Mouse (Mus musculus): ENCODE measurements at regions not wholly inside any gene's neighbourhood (a gene's known extent, or its start where the extent isn't known, plus 50 kb on each side); places are given as distances from the start of the nearest gene placed in this dataset.

DNA sequence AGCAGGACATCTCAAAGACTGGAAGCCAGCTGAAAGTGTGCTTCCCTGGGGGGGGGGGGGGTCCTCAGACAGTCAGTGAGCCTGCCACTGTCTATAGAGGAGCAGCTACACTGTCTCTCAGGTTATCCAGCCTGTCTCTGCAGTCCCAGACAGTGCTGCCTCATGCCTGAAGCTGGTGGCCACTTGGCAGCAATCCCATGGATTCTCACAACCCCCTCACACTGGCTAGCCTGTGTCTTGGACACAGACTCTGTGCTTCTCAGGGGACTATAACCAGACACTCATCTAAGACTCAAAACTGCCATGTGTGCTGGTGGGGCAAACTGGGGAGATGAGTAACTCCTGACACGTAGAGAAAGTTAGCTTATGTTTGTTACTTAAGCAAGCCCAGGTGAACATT lies 95.1 kb upstream of the Sesn3 start:
- no peak for DNase-seq

DNA sequence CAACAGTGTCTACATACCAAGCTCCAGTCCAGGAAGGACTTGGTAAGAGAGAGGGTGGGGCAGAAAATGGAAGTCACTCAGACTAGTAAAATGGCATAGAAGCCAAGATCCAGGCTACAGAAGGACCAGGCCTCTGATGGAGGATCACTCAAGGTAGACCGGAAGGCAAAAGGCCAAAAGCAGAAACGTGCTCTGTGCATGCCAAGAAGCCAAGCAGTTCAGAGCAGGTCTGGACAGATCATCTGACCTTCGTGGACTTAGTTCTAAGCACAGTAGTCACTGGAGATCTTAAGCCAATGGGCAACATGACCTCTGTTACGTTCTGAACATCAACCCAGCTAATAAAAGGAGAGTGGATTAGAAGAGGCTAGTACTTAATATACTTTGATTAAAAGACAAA lies 90.6 kb upstream of the Sesn3 start:
- no peak for DNase-seq

DNA sequence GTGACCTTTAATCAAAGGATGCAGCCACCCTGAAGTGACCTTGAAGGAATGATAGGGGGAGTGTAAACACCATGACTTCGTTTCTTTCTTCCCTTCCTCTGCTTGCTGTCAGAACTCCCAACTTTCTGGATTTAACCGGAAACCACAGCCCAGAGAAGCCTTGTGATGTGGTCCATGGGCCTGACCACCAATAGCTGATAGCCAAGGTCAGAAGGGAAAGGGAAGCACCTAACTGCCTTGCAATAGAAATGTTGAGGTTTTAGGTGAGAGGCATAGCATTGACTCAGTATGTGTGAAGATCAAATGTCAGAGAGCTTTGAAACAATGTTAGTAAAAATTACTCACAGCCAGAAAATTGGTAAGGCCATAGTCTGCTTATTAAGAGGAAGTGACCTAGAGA lies 89.2 kb upstream of the Sesn3 start:
- no peak for DNase-seq

DNA sequence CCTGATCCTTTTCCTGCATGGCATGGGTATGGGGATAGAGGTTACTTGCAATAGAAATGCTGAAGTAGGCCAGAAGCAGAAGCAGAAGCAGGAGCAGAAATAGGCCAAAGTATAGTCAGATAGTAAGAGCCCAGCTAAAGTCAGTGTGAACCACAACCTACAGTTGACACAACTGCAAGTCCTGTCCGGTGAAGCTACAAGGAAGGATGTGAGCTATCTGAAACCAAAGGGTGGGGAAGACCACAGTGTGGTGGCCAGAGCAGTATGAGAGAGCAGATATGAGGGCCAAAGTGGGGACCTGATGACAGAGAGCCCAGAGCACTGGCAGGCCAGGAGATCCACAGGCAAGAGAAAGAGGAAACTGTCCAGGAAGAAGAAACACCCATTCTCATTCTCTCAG lies 87.1 kb upstream of the Sesn3 start:
- no peak for DNase-seq

DNA sequence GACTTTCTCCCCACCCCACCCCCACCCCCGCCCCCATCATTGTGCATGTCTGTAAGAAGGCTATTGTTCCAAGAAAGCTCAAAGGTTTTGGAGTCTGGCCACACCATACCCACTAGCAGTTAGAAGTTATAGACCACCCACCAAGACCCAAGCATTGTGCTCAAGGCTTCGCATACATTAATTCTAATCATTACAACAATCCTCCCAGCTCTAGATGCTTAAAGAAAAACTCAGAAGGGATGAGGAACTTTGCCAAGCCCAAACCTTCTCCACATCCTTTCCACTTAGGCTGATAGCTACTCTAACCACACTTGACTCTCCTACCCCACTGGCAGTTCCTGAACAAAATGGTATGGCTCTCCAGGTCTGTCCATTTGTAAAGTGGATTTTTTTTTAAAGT lies 86.4 kb upstream of the Sesn3 start:
- DNase-seq: no peak

DNA sequence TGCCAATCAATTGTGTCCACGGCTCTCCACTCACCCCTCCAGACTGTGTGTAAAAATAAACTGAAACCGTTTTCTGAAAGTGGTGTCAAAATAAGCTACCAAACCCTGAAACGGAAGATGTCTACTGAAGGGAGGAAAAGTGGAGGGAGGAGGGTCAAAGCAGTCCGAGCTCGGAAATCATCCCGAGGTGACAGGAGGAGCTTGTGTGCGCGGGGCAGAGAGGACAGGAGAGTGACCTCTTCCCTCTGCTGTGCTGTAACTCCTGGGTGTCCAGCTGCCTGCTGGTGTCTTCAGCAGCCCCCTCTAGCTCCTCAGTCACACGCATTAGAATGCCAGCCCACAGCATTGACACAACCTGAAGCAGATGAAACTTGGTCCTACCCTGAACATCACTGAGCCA lies 84.2 kb upstream of the Sesn3 start:
- DNase-seq: no peak

DNA sequence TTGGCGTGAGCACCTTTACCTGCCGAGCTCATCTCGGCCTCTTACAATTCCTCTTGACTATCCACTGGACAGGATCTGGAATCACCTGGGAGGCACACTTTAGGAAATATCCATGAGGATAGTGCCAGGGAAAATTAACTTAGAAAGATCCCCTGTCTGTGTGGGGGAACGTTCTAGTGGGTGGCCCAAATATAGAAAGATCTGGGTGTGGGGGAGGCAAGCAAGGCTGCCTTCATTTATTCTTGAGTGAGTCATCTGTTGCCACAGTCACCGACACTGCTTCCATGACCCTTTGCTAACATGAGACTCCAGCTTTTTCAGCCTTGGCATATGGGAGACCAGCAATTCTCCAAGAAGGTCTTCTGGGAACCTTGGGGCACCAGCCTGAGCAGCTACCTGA lies 80.1 kb upstream of the Sesn3 start:
- DNase-seq: no peak

DNA sequence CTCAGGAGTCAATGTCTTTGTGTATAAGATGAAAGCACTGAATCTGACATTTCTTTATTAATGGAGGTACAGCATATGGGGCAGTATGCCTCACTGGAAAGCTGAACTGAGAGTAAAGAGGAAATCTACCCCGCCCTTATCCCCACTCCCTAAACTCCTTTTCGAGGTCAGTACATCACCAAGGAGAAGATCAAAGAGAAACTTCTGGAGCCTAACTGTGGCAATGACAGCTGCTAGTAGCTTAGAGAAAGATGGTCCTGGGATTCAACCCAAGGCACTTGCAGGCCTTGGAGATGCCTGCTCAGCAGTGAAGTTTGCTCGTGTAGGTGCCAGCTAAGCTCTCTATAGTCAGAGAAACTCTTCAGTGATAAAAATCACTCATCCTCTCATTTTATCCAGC lies 75.8 kb upstream of the Sesn3 start:
- no peak for DNase-seq

DNA sequence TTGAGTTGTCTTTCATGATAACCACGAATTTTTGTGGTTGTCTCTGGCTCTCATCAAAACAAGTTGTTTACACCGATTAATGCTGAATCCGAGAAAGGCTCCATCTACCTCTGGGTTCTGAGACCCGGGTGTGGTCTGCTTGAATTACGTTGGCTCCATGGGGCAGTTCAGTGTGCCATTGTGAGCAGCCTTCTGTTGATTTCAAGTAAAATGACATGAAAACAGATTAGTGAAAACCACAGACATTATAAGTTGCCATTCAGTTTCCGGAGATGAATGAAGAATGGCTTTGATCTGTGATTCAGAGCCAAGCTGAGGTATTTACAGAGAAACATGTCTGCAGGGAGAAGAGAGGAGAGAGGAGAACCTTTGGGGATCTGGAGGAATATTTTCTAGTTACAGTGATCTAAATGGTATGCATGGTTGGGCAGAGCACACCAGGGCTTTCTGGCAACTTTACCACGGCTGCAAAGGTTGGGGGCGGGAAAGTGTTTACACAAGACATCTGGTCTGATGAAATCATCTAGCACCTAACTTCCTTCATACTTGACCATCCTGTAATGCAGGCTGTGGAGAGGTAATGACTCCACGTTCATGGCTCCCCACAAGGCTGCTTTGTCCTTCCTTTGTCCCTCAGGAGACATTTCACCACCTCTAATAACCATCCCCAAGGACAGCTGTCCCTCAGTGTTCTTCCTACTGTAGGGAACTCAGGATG lies 74.7 kb upstream of the Sesn3 start:
- DNase-seq: no peak

DNA sequence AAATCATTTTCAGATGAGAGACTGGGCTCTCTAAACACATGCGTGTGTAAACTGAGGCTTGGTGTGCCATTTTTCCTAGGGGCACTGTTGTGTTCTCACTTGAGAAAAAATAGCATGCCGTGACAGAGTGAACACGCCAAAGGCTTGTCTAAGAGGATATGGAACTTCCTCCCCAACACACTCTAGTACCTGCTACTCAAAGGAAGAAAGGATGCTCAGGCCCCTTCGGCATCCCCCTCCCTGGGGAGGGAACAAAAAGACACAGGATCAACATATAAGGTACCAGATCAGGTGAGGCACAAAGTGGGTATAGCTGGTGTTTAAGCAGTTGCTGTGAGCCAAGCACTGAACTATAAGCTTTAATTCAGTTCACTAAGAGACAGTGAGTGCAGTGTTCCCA lies 74.0 kb upstream of the Sesn3 start:
- no peak for DNase-seq

DNA sequence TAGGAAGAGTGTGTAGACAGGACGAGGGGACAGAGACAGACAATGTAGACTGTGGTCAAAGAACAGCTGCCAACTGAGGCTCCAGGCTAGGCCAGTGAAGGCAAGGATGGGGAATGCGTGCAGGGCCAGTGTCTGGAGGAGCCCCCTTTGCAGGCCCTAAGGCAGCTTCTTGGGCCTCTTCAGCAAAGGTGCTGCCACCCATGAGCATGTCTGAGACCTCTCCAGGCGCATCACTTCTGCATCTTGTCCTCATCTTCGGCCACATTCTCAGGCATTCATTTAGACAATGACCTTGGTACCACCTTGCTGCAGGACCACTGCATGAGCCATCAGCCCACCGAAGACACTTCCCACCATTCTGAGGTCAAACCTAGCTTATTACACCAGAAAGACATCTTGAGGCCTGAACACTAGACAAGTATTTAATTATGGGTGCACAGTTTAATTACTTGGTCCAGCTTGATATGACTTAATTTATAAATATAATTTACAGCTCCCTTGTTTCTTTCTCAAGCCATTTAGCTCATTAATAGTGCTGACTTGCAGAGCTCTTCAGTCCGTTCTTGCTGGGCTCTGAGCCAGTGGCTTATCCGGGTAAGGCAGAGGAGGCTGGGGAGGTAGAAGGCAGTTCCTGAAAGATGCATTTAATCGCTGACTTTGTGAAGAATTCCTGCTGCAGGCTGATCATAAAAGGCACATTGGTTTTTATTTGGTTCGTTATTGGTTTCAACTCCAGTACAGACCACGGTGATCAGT lies 72.1 kb upstream of the Sesn3 start:
- DNase-seq: peak; percentile 55

DNA sequence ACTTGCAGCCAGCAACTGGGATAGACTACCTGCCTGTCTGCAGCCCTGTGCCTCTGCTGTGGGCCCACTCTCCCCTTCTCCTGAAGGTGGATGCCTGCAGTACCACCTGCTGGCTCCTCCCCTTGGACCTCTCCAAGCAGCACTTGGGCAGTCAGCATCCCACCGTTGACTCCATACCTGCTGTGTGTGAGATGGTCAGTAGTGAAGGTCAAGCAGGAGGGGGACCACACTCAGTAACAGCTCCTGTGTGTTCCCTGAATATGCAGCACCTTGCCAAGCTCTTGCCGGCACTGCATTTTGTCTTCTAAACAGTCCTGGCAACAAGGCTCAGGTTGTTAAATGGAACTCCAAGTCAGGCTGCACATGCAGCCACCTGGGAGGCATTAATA lies 71.6 kb upstream of the Sesn3 start:
- no peak for DNase-seq

DNA sequence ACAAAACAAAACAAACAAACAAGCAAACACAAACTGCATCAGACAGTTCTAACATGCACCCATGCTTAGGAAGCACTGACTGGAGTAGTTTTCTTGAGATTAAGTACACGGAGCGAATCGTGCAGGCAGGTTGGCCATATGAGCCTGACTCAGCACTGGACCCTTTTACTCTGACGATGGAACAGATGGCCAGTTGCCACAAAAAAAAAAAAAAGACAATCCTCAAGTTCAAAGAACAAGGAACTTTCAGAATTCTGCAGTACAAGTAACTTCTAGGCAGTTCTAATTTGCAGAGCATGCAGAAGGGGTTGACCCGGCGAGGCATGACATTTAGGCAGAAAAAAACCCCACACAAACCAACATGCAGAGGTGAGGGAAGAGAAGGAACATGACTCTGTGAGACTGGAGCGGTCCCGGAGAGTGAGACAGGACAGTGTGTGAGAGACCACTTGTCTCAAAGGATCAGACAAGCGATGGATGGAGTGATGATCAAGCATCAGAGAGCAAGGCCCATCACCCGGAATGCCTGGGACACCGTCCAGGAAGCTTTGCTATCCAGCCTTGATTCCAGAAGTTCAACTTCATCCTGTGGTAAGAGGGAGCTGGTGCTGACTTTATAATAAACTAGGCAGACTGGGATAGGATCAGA lies 71.0 kb upstream of the Sesn3 start:
- no peak for DNase-seq

DNA sequence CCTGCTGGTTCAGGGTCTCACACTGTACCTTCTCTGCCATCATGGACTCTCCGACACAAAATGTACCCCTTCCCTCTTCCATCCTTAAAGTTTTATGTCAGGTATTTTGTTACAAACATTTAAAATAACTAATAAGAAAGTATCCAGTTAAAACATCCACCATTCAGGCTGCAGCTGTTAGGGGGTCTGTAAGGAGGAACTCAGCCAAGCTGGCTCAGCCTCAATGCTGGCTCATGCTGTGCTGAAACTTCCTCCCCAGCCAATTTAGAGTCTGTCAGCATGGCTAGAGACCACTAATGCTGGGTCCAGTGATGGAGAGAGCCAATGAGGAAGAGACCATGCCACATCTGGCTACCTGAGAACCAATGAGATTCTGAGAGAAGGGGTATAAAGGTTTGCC lies 70.0 kb upstream of the Sesn3 start:
- no peak for DNase-seq

DNA sequence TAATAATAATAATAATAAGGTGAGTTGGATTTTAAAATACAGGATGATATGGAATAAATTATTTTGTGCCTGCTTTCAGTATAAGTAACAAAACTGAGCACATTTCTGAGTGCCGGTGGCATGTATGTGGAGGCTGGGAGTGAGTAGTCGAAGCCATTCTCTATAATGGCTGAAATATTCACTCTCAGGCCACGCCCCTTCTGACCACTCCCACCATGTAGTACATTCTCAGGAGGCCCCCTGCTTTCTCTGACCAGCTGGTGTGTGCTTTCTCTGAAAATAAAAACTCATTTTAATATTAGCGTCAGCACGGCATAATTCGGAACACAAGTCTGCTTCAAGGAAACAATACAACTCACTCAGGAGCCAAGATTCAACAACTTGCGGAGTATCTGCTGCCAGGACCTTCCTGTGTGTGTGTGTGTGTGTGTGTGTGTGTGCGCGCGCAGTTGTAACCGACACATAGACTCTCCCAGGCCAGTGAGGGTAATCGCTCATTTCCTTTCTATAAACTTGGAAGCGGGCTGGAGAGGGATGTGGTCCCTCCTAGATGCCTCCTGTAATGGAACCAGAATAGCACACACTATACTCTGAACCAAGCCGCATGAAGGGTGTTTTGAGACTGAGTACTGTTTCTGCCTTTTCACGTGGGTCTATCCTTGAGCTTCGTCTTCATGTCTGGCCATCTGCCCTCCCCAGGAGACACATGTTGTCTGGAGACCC lies 67.9 kb upstream of the Sesn3 start:
- DNase-seq: peak; percentile 14

DNA sequence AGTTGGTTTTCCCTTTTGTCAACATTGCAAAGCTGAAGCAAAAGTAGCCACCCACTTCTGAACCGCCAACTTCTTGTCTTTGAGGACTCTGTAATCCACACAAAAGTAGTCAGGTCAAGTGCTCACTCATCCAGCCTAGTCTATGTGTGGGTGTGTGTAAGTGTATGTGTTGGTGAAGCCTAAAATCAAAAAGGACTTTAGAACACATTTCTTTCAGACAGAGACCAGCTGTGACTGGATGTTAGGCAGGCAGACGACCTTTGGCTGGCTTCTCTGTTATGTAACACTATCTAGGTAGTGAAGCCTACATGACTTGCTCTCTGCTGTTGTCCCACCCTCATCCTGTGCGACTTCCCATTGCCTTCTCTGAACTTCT lies 67.3 kb upstream of the Sesn3 start:
- no peak for DNase-seq

DNA sequence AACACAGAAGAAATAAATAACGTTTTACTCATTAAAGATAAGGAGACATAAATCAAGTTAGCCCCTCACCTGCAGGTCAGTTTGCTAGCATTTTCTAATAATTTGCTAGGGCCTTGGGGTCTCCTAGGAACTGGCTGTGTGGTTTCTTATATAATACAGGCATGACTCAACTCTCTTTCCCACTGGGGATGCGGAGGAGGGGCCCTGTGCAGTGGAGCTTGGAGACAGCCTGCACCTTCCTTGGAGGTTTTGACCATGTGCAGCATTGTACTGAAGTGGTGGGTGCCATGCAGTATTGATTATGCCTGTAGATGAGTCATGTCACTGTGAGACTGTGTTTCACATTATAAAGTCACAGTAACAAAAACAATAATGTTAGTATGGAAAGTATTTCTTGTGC lies 61.6 kb upstream of the Sesn3 start:
- no peak for DNase-seq

DNA sequence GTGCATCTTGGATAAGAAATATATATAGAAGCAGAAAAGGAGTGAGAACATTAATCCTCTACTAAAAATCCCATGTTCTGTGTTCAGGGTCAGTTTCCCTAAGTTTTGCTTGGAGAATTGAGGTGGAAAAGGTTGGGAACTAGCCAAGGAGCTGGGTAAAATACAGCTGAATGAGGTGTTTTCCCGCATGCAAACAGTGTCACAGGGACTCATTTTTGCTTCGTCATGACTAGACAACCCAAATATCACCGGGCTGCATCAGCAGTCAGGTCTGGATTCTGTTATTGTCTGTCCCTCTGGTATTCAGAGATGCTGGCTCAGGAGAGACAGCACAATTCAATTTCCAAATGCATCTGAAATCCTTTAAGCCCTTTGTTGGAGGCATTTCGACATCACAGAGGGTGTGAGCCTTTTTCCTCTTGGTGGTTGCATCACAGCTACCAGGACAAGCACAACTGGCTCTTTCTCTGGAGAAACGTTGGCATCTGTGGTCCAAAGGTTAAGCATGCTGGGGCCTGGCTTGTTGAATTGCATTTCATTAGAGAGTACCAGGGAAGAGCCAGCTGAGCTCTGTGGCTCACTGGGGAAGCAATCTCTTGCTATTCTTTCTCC lies 59.6 kb upstream of the Sesn3 start:
- no peak for DNase-seq

DNA sequence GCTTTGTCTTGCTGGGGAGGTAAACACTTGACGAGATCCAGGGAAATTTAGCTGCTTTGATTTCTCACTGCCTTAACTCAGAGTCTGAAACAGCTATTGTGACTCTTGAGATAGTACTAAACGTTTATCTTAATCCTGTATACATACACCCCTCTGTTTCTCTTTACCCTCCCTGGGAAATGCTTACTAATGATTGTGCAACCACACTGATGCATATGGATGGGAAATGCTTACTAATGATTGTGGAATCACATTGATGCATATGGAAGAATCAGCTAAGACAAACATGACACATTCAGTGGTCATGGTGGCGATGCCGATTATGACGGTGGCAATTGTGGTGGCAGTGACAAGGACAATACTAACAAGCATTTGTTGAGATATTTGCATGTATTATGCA lies 58.9 kb upstream of the Sesn3 start:
- no peak for DNase-seq

DNA sequence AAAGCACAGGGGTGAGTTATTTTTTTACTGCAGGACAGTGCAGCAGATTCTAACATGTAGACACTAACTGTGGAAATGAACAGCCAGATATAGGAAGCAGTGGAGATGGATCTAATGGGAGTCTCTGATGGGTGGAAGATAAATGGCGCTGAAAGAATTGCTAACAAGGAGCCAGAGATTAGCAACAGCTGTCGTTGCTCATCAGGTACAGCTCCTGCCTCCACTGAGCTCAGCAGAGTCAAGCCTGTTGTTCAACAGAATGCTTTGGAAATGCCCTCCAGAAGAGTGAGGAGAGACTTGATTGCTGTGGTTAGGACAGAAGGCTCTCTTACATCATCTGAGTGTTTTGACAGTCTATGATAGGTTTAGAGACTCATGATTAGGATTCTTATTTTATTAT lies 51.9 kb upstream of the Sesn3 start:
- no peak for DNase-seq

Measured in heart, postnatal 4 days (tissue).